Mouse (Mus musculus) large intestine, adult 2 months (tissue): ENCODE data around the gene Chrna1. TPM values are rescaled to one million over a fixed set of nuclear protein-coding genes. Genes with fewer than 3 reads are reported as not detected.

Experiments used
- DNase-seq: peaks from one replicate; pipeline ENCODE4 v3.0.0-alpha.2; 2012; ENCODE audit warnings: low read depth, low spot score
- WGBS: fragments of 180-500 bp; shearing (Covaris S2); methylation state at CpG from one replicate; pipeline ENCODE4 v1.1.7; 2018; 5-methylcytosine and 5-hydroxymethylcytosine counted together
- polyA plus RNA-seq: library from polyadenylated mRNA; depleted of rRNA; stranded (reverse); fragments of >200 nt; gene quantifications from 2 replicates; pipeline ENCODE4 v1.2.3, GENCODE M21; 2012

Gene Chrna1
- polyA plus RNA-seq, 1 experiment = not detected

DNA sequence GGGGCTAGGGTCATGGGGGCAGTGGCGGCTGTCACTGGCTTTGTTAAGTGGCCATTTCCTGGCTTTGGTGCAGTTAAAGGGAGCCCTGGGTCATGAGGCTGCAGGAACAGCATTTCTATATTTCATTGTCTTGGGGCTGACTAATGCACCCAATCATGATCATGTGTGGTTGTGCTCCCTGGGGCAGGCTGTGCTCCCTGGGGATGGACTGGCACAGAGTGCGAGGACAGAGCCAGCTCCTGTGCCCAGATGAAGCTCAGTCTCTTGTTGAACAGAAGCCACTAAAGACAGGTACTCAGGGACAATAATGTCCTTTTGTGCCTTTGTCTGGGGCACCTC lies 12.9 kb upstream of the Chrna1 start:
- DNase-seq = no peak
- 71% methylated on average over 2 of the region's 2 CpGs for WGBS

DNA sequence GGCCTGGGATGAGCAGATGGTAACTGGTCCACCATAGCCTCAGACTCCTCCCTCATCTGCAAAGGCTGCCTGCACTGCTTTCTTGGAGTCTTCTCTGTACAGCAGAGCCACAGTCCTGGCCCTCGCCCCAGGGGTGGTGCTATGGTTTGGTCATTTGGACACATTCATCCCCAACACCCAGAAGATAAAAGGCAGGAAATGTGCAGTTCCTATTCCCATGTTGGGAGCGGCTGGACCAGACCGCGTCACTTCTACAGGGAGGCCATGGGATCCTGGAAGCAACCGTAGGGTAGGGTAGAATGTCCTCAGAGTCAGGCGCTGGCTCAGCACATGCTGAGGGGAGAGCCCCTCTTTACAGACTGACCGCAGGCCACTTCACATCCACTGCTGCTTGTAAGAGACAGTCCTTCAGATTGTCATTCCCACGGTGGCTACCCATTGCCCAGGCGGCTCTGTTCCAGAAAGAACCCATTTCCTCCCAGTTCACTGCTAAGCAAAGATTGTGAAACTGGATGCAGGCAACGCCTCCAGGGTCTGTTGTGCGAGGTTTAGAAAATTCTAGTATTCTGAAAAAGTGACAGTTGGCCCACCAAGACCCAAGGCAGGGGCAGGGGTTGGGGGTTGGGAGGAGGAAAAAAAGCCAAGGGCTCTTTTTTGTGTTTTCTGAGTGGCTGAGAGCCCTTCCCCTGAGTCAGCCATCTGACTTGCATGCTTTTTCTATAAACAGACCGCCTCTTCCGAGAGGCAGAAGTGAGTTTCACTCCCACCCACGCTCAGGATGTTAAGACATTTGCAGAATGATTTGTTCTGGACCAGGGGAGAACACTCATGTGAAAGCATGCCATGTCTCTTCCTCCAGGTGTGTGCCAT lies 12.3 kb upstream of the Chrna1 start:
- WGBS = 67% methylated on average over 14 of the region's 14 CpGs
- DNase-seq = no peak

DNA sequence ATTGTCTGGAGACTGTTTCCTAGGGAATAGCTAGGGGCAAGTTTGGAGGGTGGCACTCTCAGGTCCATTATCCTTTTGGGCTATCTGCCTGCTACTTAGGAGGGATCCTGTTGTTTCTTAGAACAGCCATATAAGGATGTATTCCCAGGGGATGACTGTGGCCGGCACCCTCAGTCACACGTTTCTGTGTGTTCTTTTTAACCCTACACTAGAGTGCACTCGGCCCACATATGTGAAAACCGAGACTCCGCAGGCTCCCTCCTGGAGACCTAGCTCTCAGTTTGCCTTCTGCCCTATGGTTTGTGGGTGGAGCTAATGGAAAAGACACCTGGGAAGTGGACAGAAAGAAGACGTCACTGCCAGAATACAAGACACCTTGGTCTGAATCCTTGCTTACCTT lies 11.1 kb upstream of the Chrna1 start:
- DNase-seq = no peak
- 50% methylated on average over 6 of the region's 6 CpGs for WGBS

- no peak for DNase-seq
- 40% methylated on average over 12 of the region's 12 CpGs for WGBS
Measured at GRCm38 (mm10) chr2:73590106-73590505, 10.0 kb upstream of the Chrna1 start.

DNA sequence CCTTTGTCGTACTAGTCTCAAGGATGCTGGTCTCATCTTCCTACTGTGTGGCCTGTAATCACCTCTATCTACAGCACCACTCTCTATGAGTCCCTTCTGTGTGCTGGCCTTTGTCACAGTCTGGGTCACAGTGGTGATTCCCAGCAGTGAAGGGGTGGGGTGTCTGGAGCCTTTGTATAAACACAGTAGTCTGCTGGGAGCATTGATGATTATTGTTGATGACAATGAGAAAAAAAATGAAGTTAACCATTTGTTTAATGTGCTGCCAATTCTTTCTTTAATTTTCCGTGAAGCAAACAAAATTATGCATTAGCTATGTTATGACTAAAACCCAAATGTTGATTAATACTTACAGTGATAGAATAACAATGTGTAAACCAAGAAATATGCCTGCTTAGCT lies 8.8 kb upstream of the Chrna1 start:
- 55% methylated on average over 2 of the region's 2 CpGs for WGBS

DNA sequence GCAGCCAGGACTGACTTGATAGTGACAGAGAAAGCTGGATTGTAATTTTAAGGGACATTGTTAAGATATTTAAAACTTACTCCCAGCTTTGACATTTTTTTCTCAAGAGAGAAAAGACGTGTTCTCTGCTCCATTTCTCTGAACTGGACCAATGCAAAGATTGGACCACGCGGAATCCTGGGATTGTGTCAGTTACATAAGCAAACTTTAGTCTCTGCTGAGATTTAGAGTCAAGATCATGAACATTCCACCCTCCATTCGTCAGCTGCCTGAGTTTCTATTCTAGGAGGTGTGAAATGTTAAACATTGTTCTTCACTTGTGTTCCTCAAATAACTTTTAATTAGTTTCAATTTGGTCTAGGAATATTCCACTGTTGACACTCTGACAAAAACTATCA lies 7.0 kb upstream of the Chrna1 start:
- no peak for DNase-seq
- WGBS = 66% methylated on average over 4 of the region's 4 CpGs

More for the DNA sequence above, 8.8 kb upstream of the Chrna1 start:
- no peak for DNase-seq

- DNase-seq = no peak
- WGBS = 71% methylated on average over 10 of the region's 10 CpGs
Measured at GRCm38 (mm10) chr2:73586392-73587108, 6.4 kb upstream of the Chrna1 start.

DNA sequence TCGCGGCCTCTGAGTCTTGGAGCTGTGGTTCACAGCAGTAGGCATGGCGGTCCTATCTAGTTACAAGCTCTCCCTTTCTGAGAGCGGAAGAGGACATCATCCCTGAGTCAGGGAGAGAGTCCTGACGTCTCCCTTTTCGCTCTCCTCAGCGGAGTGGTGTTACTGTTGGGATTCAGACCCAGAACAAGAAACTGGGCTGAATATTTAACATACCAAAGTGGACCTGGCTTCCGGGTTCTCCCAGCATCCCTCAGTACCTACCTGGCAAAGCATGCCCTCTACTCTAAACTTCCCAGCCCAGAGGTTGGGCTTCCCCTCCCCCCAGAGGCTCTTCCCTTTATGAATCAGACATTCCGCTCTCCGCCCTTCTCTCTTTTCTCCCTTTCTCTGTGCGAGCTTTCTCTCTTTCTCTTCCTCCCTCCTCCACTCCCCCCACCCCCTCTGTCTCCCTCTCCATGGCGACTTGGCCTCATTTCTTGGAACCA lies 5.3 kb upstream of the Chrna1 start:
- DNase-seq = no peak
- WGBS = 25% methylated on average over 12 of the region's 12 CpGs

- no peak for DNase-seq
- WGBS = 3% methylated on average over 17 of the region's 18 CpGs
Measured at GRCm38 (mm10) chr2:73584645-73585346, 4.7 kb upstream of the Chrna1 start.

GRCm38 (mm10) chr2:73580720-73581119 lies 582 bp upstream of the Chrna1 start:
- 89% methylated on average over 5 of the region's 5 CpGs for WGBS
- DNase-seq = no peak

DNA sequence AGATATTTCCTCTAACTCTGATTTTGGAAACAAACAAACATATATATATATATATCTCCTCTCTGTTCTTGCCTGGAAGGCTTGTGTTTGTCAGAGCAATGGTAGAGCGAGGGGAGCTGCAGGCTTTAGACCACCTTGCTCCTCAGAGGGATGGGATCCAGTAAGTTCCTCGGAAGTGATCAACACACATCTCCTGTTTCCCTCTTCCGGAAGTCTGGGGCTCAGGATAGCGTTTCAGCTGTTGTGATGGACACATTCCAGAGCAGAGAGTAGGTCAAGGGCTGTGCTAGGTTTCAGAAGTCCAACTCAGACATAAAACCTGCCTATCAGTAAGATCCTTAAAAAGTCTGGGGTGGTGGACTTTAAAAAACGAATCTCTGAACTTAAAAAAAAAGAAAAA lies 970 bp downstream of the Chrna1 start:
- no peak for DNase-seq
- 42% methylated on average over 5 of the region's 5 CpGs for WGBS

DNA sequence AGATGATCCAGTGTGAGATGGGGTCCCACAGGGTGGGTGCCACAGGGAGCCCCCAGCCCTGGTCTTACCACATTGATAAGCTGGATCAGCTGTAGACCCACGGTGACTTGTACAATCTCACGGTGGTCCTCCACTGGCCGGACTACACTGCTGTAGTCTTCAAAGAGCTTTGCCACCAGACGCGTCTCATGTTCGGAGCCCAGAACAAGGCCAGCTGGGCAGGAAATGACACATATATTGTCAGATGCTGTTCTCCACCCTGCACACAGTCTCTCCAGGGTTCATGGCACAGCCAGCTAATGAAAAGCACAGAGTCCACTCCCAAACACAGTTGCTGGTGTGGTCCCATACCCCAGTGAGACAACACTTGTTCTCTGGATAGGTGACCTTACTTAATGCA lies 5.7 kb downstream of the Chrna1 start:
- no peak for DNase-seq
- 87% methylated on average over 6 of the region's 6 CpGs for WGBS

- 84% methylated on average over 4 of the region's 4 CpGs for WGBS
- DNase-seq = no peak
Measured at GRCm38 (mm10) chr2:73573556-73573955, 6.6 kb downstream of the Chrna1 start.

GRCm38 (mm10) chr2:73572539-73573372 lies 7.4 kb downstream of the Chrna1 start:
- 45% methylated on average over 23 of the region's 23 CpGs for WGBS
- no peak for DNase-seq

GRCm38 (mm10) chr2:73571901-73572300 lies 8.2 kb downstream of the Chrna1 start:
- 78% methylated on average over 6 of the region's 6 CpGs for WGBS

DNA sequence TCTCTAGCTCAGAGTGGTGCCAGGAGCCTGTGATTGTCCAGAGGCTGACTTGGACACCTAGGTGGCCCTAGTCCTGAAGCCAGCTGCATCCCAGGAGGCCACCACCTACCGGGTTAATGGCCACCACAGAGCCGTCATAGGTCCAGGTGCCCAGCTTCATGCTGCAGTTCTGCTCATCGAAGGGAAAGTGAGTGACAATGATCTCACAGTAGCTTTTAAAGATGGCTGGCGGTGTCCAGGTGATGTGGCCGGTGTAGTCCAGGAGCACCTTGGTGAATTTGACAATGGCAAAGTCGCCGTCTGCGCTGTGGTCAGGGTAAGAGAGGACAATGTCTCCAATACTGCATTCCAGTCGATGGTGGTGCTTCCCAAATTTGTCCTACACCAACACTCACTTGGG lies 8.8 kb downstream of the Chrna1 start:
- DNase-seq = no peak
- WGBS = 91% methylated on average over 9 of the region's 9 CpGs

More at GRCm38 (mm10) chr2:73571901-73572300, 8.2 kb downstream of the Chrna1 start:
- DNase-seq = no peak

GRCm38 (mm10) chr2:73566989-73567605 lies 13.0 kb downstream of the Chrna1 start:
- DNase-seq = no peak
- 13% methylated on average over 8 of the region's 8 CpGs for WGBS

GRCm38 (mm10) chr2:73566162-73566561 lies 14.0 kb downstream of the Chrna1 start:
- 26% methylated on average over 7 of the region's 7 CpGs for WGBS
- DNase-seq = no peak

- no peak for DNase-seq
- 67% methylated on average over 7 of the region's 7 CpGs for WGBS
Measured at GRCm38 (mm10) chr2:73563690-73564089, 16.4 kb downstream of the Chrna1 start.
